Mouse (Mus musculus) kidney, postnatal 25 days (tissue): Measurements from ENCODE around the gene Fhl1.

Experiments used
- DNase-seq, 2 experiments: peaks; one replicate each; pipeline ENCODE4 v3.0.0; 2021; ENCODE audit warnings: mixed read lengths in 2 of 2

The Fhl1 gene

GRCm38 (mm10) chrX:56753317-56754289 is 22.0 kb downstream of the Fhl1 start:
- no peak for DNase-seq

- DNase-seq, result peak; percentile 39 to 69
These were observed 24.1 kb downstream of the Fhl1 start for GRCm38 (mm10) chrX:56755646-56756045.

- no peak for DNase-seq
These were observed 24.8 kb downstream of the Fhl1 start for GRCm38 (mm10) chrX:56756352-56756751.

GRCm38 (mm10) chrX:56760257-56760760 is 28.7 kb downstream of the Fhl1 start:
- DNase-seq, result no peak

- DNase-seq, result peak; percentile 47 to 52
These were observed 38.3 kb downstream of the Fhl1 start for GRCm38 (mm10) chrX:56769838-56770237.

- DNase-seq, result no peak
These were observed 40.2 kb downstream of the Fhl1 start for GRCm38 (mm10) chrX:56771751-56772150.

- no peak for DNase-seq
These were observed 41.7 kb downstream of the Fhl1 start for GRCm38 (mm10) chrX:56773329-56773728.

GRCm38 (mm10) chrX:56786281-56787061 is 54.9 kb downstream of the Fhl1 start:
- DNase-seq, result peak; percentile 49 to 63

GRCm38 (mm10) chrX:56787486-56787885 is 55.9 kb downstream of the Fhl1 start:
- peak in 1 of 2 experiments; percentile 38 for DNase-seq

GRCm38 (mm10) chrX:56790591-56790990 is 59.0 kb downstream of the Fhl1 start:
- no peak for DNase-seq

- peak; percentile 63 to 75 for DNase-seq
These were observed 59.7 kb downstream of the Fhl1 start for GRCm38 (mm10) chrX:56791268-56791667.

- peak; percentile 4 to 37 for DNase-seq
These were observed 90.4 kb downstream of the Fhl1 start, which contains the start of gene Map7d3 for GRCm38 (mm10) chrX:56821765-56822603. Map7d3 (minus strand) TSS chrX:56822326.

- no peak for DNase-seq
These were observed 95.9 kb downstream of the Fhl1 start for GRCm38 (mm10) chrX:56827492-56827891.

- no peak for DNase-seq
These were observed 104.3 kb downstream of the Fhl1 start for GRCm38 (mm10) chrX:56835842-56836241.

- DNase-seq, result peak in 1 of 2 experiments; percentile 37
These were observed 107.8 kb downstream of the Fhl1 start for GRCm38 (mm10) chrX:56839369-56839768.

GRCm38 (mm10) chrX:56841255-56841654 is 109.7 kb downstream of the Fhl1 start:
- no peak for DNase-seq
